Mouse (Mus musculus) heart, embryonic 15.5 days (tissue): ENCODE data around the gene Myg1. TPM values are rescaled to one million over a fixed set of nuclear protein-coding genes. Genes with fewer than 3 reads are reported as not detected.

Source experiments
- polyA plus RNA-seq: library from polyadenylated mRNA; unstranded; fragments of >200 nt; fragmentation: Nextera tagmentation; extraction: Ambion mirVana; gene quantifications from 2 replicates; pipeline ENCODE4 v1.2.1, GENCODE M21; 2015

The Myg1 gene
- polyA plus RNA-seq, 1 experiment from 2014 or later = 47.9 TPM

Other genes starting within 250 kb of the Myg1 start
- 30.9 and 31.0 TPM in 2 replicates for gene Tns2, start 231.3 kb upstream of the Myg1 start, polyA plus RNA-seq
- gene Spryd3, start 195.5 kb upstream of the Myg1 start, polyA plus RNA-seq = 16.0 and 22.4 TPM in 2 replicates
- gene Igfbp6, start 187.3 kb upstream of the Myg1 start, polyA plus RNA-seq = 9.5 and 10.2 TPM in 2 replicates
- gene Soat2, start 181.2 kb upstream of the Myg1 start, polyA plus RNA-seq = 0.23 and 0.63 TPM in 2 replicates
- gene Zfp740, start 128.5 kb upstream of the Myg1 start, polyA plus RNA-seq = 25.8 and 34.3 TPM in 2 replicates
- gene Csad, start 127.0 kb upstream of the Myg1 start, polyA plus RNA-seq = 31.1 and 47.9 TPM in 2 replicates
- 1.7 and 8.9 TPM in 2 replicates for gene Itgb7, start 99.8 kb upstream of the Myg1 start, polyA plus RNA-seq
- 7.9 and 15.8 TPM in 2 replicates for gene Rarg, start 74.2 kb upstream of the Myg1 start, polyA plus RNA-seq
- gene Gm9918, start 61.1 kb upstream of the Myg1 start, polyA plus RNA-seq = not detected in 2 replicates
- 39.3 and 47.4 TPM in 2 replicates for gene Mfsd5, start 52.3 kb upstream of the Myg1 start, polyA plus RNA-seq
- gene Espl1, start 35.4 kb upstream of the Myg1 start, polyA plus RNA-seq = 14.7 and 20.0 TPM in 2 replicates
- gene Pfdn5, start 5.6 kb upstream of the Myg1 start, polyA plus RNA-seq = 261 and 296 TPM in 2 replicates
- gene Aaas, start 19.1 kb downstream of the Myg1 start, polyA plus RNA-seq = 39.1 and 52.4 TPM in 2 replicates
- 0.15 and 0.22 TPM in 2 replicates for gene Sp7, start 35.5 kb downstream of the Myg1 start, polyA plus RNA-seq
- gene Sp1, start 74.4 kb downstream of the Myg1 start, polyA plus RNA-seq = 4.7 and 5.0 TPM in 2 replicates
- 4.9 and 5.7 TPM in 2 replicates for gene Amhr2, start 113.7 kb downstream of the Myg1 start, polyA plus RNA-seq
- gene Prr13, start 127.3 kb downstream of the Myg1 start, polyA plus RNA-seq = 87.9 and 91.2 TPM in 2 replicates
- 130 and 139 TPM in 2 replicates for gene Pcbp2, start 138.8 kb downstream of the Myg1 start, polyA plus RNA-seq
- 2.0 and 2.6 TPM in 2 replicates for gene Gm10337, start 172.0 kb downstream of the Myg1 start, polyA plus RNA-seq
- gene Map3k12, start 185.4 kb downstream of the Myg1 start, polyA plus RNA-seq = 9.8 and 13.1 TPM in 2 replicates
- 78.3 and 87.9 TPM in 2 replicates for gene Tarbp2, start 186.5 kb downstream of the Myg1 start, polyA plus RNA-seq
- 2.3 and 2.4 TPM in 2 replicates for gene Npff, start 193.2 kb downstream of the Myg1 start, polyA plus RNA-seq